Mouse (Mus musculus) CH12.LX (cell line): ENCODE results near the gene Map4k4.

Source experiments
- CTCF ChIP-seq, 2 experiments: IDR thresholded peaks in 1 of 2; conservative IDR thresholded peaks in 1 of 2; 2 replicates each; pipeline ENCODE4 v1.5.1; 2011 to 2012; ENCODE audit warnings: low read depth in 2 of 2, low read length in 2 of 2, improper control_type of control experiment in 1 of 2, inconsistent platforms in 1 of 2, mild to moderate bottlenecking in 1 of 2, moderate library complexity in 1 of 2
- POLR2A ChIP-seq: IDR thresholded peaks from 2 replicates; pipeline ENCODE4 v1.6.1; 2011; ENCODE audit warnings: low read depth, mild to moderate bottlenecking, improper control_type of control experiment, low read length
- POLR2AphosphoS2 ChIP-seq: IDR thresholded peaks from 2 replicates; pipeline ENCODE4 v1.6.1; 2011; ENCODE audit warnings: low read depth, low read length, improper control_type of control experiment
- USF2 ChIP-seq: conservative IDR thresholded peaks from 2 replicates; pipeline ENCODE4 v1.6.1; 2011; ENCODE audit warnings: low read depth, low read length, improper control_type of control experiment
- ZMIZ1 ChIP-seq: IDR thresholded peaks from 2 replicates; pipeline ENCODE4 v1.6.1; 2012; ENCODE audit warnings: low read depth, mild to moderate bottlenecking, inconsistent platforms, low read length, improper control_type of control experiment

DNA sequence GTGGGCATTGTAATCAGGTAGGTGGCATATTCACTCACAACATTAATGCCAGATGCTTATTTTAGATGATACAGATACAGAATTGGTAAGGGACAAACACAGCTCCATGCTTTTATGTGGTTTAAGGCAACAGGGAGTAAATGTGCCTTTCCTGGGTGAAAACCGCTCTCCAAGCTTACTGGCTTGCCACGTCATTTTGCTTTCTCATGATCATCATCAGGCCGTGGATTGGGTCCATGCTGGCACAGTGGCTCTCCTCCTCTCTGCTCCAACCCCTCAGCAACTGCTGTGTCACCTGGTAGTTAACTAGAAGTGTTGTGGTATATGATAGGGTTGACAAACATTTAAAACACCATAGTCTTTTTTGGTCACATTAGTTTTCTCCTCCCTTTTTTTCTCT, 21.3 kb downstream of the Map4k4 start:
- no peak for TF ChIP-seq POLR2A
- no peak for TF ChIP-seq CTCF (conservative IDR thresholded peaks at IDR 0.05 in 1 of 2, IDR thresholded peaks at IDR 0.05 in 1 of 2; ENCODE audit: low read depth in 2 of 2, low read length in 2 of 2)
- no peak for TF ChIP-seq USF2
- TF ChIP-seq POLR2AphosphoS2, result no peak
- no peak for TF ChIP-seq ZMIZ1
